Mouse (Mus musculus) E14TG2a.4 (cell line): ENCODE measurements around the gene Ambra1.

Source experiments
- CTCF ChIP-seq: conservative IDR thresholded peaks from 2 replicates; pipeline ENCODE4 v1.5.1; 2014; ENCODE audit warnings: low read length
- NANOG ChIP-seq: IDR thresholded peaks from 2 replicates; pipeline ENCODE4 v1.6.1; 2014; ENCODE audit warnings: borderline replicate concordance, low read length, mixed read lengths
- POU5F1 ChIP-seq: IDR thresholded peaks from 2 replicates; pipeline ENCODE4 v1.6.1; 2014; ENCODE audit warnings: low read length, borderline replicate concordance

- TF ChIP-seq CTCF (no peak), POU5F1 (no peak), NANOG (no peak)
These were observed 236.4 kb downstream of the Ambra1 start for GRCm38 (mm10) chr2:91966367-91966766.
